Mouse (Mus musculus) spleen, postnatal 14 days (tissue): ENCODE data around the gene Clic1.

Experiments used
- DNase-seq, 2 experiments: peaks; one replicate each; pipeline ENCODE4 v3.0.0; 2021 to 2022; ENCODE audit warnings: low spot score in 2 of 2

Clic1 gene

DNA sequence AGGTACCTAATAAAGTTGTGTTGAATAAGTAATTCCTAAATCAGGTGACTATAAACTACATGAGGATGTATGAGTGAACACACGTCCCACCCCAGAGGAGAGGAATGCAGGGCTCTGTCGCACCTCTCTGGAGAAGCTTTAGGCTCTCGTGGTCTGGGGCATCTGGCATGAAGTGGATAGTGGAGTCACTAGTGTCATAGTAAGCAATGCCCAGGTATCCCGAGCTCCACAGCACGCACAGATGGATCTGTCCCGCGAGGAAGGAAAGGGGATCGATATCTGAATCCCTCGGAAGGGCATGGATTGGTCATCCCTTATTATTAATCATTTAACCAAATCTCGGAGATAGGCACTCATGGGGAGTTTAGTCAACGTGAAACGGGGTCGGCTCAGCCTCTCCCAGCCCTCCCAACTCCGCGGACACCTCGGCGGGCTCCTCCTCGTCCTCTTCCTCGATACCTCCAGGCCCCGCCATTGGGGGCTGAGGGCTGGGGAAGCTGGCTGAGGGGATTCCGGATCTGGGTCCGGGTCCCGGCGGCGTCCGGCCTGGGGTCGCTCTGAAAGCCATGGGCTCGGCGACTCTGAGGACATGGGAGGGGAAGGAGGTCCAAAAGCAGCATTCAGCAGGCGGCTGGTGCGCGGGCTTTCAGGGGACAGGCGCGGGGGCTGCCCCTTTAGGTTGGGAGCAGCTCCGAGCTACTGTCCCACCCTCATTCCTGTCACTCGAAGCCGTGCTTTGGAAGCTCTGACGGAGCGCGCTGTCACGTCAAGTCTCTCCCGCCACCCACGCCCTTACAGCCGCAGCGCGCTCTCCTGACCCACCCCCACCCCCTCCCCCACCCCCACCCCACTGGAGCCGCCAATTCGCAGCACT is 3.7 kb upstream of the Clic1 start:
- DNase-seq = no peak

- peak; percentile 92 to 95 for DNase-seq
These were observed 2.9 kb upstream of the Clic1 start, which contains the start of gene Msh5 for GRCm38 (mm10) chr17:35046681-35047455. Gene Msh5 (minus strand): TSS chr17:35046745.

GRCm38 (mm10) chr17:35047688-35048087 is 2.1 kb upstream of the Clic1 start:
- DNase-seq = no peak

- DNase-seq = no peak
These were observed 1.4 kb upstream of the Clic1 start for GRCm38 (mm10) chr17:35048149-35048931.

DNA sequence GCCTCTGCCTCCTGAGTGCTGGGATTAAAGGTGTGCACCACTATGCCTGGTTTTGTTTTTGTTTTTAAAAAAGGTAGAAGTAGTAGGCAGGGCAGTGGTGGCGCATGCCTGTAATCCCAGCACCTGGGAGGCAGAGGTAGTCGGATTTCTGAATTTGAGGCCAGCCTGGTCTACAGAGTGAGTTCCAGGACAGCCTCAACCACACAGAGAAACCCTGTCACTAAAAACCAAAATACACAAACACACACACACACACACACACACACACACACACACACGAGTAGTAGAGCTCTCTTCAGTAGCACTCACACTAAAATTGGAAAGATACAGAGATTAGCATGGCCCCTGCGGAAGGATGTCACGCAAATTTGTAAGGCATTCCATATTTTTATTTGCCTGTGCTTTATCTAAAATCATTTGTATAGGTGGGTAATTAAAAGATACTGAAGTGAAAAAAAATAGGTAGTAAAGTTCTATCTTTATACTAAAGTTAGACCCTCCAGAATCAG is 780 bp upstream of the Clic1 start:
- DNase-seq = no peak

GRCm38 (mm10) chr17:35050126-35050750 is 472 bp downstream of the Clic1 start:
- DNase-seq = peak; percentile 65 to 66

GRCm38 (mm10) chr17:35051156-35052086 is 1.7 kb downstream of the Clic1 start:
- DNase-seq = peak; percentile 51 to 65

GRCm38 (mm10) chr17:35052271-35052798 is 2.6 kb downstream of the Clic1 start:
- no peak for DNase-seq

DNA sequence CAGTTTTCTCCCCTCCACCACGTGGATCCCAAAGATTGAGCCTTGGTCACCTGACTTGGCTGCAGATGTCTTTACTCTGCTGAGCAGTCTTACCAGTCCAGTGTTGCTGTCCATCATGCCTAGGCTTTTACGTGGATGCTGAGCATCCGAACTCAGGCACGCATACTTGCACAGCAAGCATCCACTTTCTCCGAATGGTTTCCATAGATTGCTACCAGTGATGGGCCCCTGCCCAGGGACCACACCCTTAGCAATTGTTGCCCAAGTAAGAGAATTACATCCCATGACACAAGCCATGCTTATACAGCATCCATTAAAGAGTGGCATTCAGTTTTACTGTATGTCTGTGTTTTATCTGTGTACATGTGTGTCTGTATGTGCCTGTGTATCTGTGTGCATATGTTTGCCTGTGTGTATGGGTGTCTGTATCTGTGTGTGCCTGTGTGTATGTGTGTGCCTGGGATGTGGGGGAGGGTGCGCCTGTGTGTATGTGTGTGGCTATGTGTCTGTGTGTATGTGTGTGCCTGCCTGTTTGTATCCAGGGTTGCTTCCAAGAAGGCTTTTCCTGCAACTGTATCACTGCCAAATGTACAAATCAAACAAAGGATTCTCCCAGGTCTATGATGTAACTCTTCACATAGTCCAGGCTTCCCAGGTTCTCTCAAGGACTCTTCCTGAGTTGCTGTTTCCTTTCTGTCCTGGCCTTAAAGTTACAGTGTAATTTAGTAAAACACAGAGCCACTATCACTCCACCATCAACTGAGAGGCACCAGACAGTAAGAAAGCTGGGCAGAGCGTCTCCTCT is 6.1 kb downstream of the Clic1 start:
- no peak for DNase-seq

GRCm38 (mm10) chr17:35057090-35057489 is 7.3 kb downstream of the Clic1 start:
- no peak for DNase-seq

- no peak for DNase-seq
These were observed 8.6 kb downstream of the Clic1 start for GRCm38 (mm10) chr17:35058316-35058715.

GRCm38 (mm10) chr17:35058911-35059892 is 9.4 kb downstream of the Clic1 start, which contains the start of gene Ddah2:
Gene Ddah2 (plus strand): TSS chr17:35059035.
- DNase-seq = peak; percentile 75 to 86

GRCm38 (mm10) chr17:35060071-35060470 is 10.3 kb downstream of the Clic1 start:
- no peak for DNase-seq

- no peak for DNase-seq
These were observed 11.1 kb downstream of the Clic1 start for GRCm38 (mm10) chr17:35060737-35061297.

DNA sequence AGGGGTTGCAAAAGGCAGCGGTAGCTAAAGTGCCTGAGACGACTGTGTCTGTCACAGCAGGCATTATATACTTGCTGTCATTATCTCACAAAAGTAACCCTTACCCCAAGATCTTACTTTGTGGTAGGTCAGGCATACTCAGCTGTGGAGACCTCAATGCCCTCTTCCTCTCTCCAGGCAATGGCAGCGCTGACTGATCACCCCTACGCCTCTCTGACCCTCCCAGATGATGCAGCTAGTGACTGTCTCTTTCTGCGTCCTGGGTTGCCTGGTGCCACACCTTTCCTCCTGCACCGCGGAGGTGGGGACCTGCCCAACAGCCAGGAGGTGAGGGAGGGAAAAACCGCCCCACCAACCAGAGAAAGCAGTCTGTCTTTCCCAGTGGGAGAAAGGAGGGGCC is 11.5 kb downstream of the Clic1 start:
- DNase-seq = no peak

DNA sequence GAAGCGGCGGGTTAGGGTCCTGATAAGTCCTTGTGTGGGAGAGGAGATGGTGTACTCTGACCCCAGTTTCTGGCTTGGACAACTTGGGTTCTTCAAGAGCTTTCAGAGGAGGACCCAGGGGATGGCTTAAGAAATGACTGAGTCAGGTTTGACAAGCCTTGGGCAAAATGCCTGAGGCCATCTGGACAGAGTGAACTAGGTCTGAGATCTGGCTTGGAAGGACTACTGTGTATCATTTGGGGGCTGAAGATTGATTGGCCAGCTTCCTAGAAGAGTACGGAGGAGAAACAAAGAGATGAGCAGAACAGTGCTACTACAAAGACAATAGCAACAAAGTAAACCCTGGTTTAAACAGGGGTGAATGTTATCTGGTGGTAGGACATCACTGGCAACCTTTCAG is 13.7 kb downstream of the Clic1 start:
- DNase-seq = no peak

DNA sequence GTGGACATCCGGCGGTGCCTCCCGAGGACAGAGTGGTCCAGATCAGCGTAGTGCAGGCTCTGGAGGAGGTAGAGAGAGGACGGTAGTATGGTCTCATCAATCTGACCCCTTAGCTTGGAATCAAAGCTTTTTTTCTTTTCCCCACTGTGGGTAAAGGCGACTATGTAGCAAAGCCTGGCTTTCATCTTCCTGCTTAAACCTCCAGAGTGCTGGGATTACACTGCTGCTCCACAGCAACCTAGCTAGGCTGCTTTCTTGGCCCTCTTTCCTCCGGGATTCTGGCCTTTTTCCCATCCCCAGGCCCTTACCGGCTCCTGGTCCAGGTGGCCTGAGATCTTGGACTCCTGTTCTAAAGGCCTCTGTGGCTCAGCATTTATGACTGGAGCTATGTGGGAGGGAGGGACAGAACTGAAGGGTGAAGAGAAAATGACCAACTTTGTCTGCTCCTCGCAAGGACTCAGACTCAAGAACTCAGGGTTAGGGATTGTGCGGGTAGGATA is 14.7 kb downstream of the Clic1 start:
- no peak for DNase-seq
